Mouse (Mus musculus): ENCODE data around the gene Dnmt3l.

- no peak for TF ChIP-seq CTCF (conservative IDR thresholded peaks at IDR 0.05; ENCODE audit: low read length)
- no peak for TF ChIP-seq NANOG (IDR thresholded peaks at IDR 0.05; ENCODE audit: borderline replicate concordance, low read length)
Observed at GRCm38 (mm10) chr10:78042096-78042495, 349 bp downstream of the Dnmt3l start.
